Mouse (Mus musculus): Measurements from ENCODE around the gene 2610507B11Rik.

- TF ChIP-seq CTCF (conservative IDR thresholded peaks at IDR 0.05; ENCODE audit: insufficient read depth, insufficient read length, low read depth, low read length) (no peak), POLR2A (IDR thresholded peaks at IDR 0.05; ENCODE audit: low read depth, low read length) (no peak)
Measured at GRCm38 (mm10) chr11:78337040-78337439, 75.5 kb downstream of the 2610507B11Rik start.

All from kidney, adult 2 months (tissue).